Mouse (Mus musculus) limb, embryonic 10.5 days (tissue): ENCODE data around the gene Trim31. TPM values are rescaled to one million over a fixed set of nuclear protein-coding genes. Genes with fewer than 3 reads are reported as not detected.
A peak's percentile ranks its signal among the peaks of the same experiment; 100 is the strongest.

ENCODE experiments used
- DNase-seq: peaks from one replicate; pipeline ENCODE4 v3.0.0-alpha.2; 2017; ENCODE audit warnings: low spot score
- H3K27ac ChIP-seq: fragments of 300-500 bp; sonication (generic); 2 replicates; pipeline ENCODE4 v1.5.1; 2016; ENCODE audit warnings: mild to moderate bottlenecking
- H3K27me3 ChIP-seq: fragments of 300-500 bp; sonication (generic); 2 replicates; pipeline ENCODE4 v1.6.1; 2016; ENCODE audit warnings: low read depth, mild to moderate bottlenecking; ENCODE audit not compliant: poor library complexity, severe bottlenecking
- H3K36me3 ChIP-seq: fragments of 300-500 bp; sonication (generic); 2 replicates; pipeline ENCODE4 v1.6.1; 2016; ENCODE audit warnings: mild to moderate bottlenecking, moderate library complexity
- H3K4me1 ChIP-seq: fragments of 300-500 bp; sonication (generic); 2 replicates; pipeline ENCODE4 v1.6.1; 2016
- H3K4me3 ChIP-seq: fragments of 300-500 bp; sonication (generic); 2 replicates; pipeline ENCODE4 v1.5.1; 2016; ENCODE audit warnings: mild to moderate bottlenecking, moderate library complexity
- H3K9me3 ChIP-seq: fragments of 300-500 bp; sonication (generic); replicated peaks from 2 replicates; pipeline ENCODE4 v1.6.1; 2016; ENCODE audit warnings: mild to moderate bottlenecking
- WGBS: fragments of 180-500 bp; shearing (Covaris S2); methylation state at CpG from one replicate; pipeline ENCODE4 v1.1.7; 2016; 5-methylcytosine and 5-hydroxymethylcytosine counted together
- polyA plus RNA-seq: library from polyadenylated mRNA; unstranded; fragments of >200 nt; fragmentation: Nextera tagmentation; extraction: Ambion mirVana; gene quantifications from 2 replicates; pipeline ENCODE4 v1.2.1, GENCODE M21; 2016

Gene Trim31
- not detected in 2 replicates for polyA plus RNA-seq

DNA sequence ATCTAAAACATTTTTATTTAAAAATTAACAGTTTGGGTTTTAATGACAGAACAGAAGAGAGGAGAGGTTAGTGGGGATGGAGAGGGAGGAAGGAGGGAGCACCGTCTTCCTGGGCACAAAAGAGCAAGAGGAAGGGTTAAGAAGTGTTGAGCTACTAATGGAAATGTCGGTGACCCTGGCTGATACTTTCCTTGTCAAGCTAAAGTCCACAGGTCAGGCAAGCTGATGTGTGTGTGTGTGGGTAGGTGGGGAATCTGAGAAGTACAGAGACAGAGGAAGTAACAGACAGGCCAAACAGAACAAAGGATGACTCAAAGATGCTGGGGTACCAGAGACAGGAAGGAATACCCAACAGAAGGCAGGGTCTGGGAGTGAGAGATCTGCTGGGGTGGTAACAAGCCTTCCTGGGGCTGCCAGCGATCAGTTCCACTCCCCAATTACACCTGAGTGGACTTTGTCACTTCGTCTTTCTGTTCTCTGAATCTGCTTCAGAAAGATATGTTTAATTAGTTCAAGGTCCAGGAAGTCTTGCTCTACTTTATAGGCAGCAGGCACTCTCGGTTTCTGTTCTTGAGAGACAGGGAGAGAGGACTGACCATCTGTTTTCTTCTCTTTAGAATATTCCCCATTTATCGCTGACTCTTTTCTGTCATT is at the start of gene Trim31:
Gene Trim31, plus strand, starts transcription at position 567 of the 654 bp plus-strand sequence.
- no peak for DNase-seq
- H3K4me1 ChIP-seq = no peaks in the 10 kb centered on the region
- H3K27ac ChIP-seq = no peak within 1 kb of the TSS
- WGBS = 64% methylated on average over 6 of the region's 6 CpGs
- no peaks in the 10 kb centered on the region for H3K36me3 ChIP-seq
- no peaks in the 10 kb centered on the region for H3K9me3 ChIP-seq
- no peaks in the 10 kb centered on the region for H3K27me3 ChIP-seq
- H3K4me3 ChIP-seq = no peak within 1 kb of the TSS

DNA sequence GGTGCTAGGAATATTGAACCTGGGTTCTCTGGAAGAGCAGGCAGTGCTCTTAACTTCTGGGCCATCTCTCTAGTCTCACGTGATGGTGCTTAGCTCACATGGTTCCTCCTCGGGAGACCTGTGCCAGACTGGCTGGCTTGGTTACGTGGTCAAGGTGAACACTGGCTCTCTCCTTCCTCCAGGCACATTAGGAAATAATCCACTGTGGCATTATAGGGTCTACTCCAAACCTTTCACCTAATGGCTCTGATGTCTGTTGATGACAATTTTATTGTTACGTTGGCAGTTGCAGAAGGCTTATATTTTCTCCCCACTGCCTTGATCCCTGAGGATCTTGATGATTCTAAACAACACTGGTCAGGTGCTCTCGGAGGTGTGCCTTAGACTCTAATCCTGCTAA is 49.0 kb upstream of the Trim31 start:
- H3K9me3 ChIP-seq = no peaks in the 10 kb centered on the region
- peaks cover 5% of the 10 kb centered on the region; the same call in 1 of the 2 replicates for H3K4me1 ChIP-seq
- no peak overlapping the region for H3K4me3 ChIP-seq
- peaks cover 43% of the 10 kb centered on the region for H3K36me3 ChIP-seq
- no peaks in the 10 kb centered on the region for H3K27me3 ChIP-seq
- no peak overlapping the region for H3K27ac ChIP-seq
- DNase-seq = no peak
- WGBS = 84% methylated on average over 5 of the region's 5 CpGs

DNA sequence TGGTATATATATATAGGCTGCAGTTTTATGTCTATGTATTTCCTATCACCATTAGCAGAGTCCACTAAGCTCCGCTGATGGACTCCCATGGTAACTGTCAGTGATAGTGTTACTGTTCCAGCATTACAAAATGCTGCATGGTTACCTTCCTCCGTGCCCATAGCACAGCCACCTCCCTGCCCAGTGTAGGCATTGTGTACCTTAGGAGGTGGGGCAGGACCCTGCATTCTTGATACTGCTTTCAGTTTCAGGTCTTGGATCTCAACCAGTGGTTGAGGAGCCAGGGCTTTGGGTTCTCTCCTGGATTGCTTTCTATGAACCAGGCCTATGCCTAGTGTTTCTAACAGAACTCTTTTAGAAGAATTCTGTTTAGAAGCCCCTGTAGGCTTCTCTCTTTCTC is 47.9 kb upstream of the Trim31 start:
- no peaks in the 10 kb centered on the region for H3K4me1 ChIP-seq
- 96% methylated on average over 2 of the region's 2 CpGs for WGBS
- H3K36me3 ChIP-seq = peaks cover 54% of the 10 kb centered on the region

DNA sequence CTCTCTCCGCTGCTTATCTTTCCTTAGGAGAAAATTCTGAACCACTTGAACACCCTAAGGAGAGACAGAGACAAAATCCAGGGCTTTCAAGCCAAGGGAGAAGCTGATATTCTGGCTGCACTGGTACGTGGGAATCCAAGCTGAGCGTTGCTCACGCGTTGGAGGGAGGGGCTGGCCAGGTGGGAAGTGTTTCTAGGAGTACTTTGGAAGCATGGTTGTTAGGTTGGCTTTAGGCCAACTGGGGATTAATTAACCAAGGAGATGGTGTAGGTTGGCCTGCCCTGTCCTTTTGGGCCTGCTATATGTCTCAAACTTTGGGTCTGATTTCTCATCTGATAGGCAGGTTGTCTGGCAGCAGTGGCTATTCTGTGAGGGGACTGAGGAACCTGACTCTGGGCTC is 46.7 kb upstream of the Trim31 start:
- Histone ChIP-seq H3K27me3 (no peaks in the 10 kb centered on the region), H3K27ac (no peak overlapping the region), H3K4me3 (no peak overlapping the region), H3K9me3 (no peaks in the 10 kb centered on the region), H3K36me3 (peaks cover 62% of the 10 kb centered on the region), H3K4me1 (no peaks in the 10 kb centered on the region)
- DNase-seq = no peak
- WGBS = 85% methylated on average over 5 of the region's 5 CpGs

More for the DNA sequence above, 47.9 kb upstream of the Trim31 start:
- Histone ChIP-seq H3K27ac (no peak overlapping the region), H3K27me3 (no peaks in the 10 kb centered on the region), H3K9me3 (no peaks in the 10 kb centered on the region), H3K4me3 (no peak overlapping the region)
- no peak for DNase-seq

DNA sequence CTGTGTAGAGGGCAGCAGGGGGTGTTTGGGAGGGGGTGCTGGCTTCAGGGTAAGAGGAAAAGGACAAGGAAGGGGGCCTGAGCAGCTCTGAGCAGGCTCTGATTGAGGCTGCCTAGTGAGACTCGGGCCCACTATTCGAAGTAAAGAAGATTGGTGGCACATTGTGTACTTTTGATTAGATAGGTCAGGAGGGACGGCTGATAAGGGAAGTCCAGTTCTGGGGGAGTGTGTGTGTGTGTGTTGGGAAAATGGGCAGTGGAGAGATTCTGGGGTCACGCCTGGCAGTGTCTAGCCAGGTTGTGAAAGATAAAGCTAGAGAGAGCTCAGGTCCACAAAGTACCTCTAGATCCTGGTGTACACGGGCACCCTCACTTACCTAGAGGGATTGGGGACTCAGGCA is 46.3 kb upstream of the Trim31 start:
- Histone ChIP-seq H3K9me3 (no peaks in the 10 kb centered on the region), H3K4me3 (no peak overlapping the region), H3K27me3 (no peaks in the 10 kb centered on the region), H3K36me3 (peaks cover 62% of the 10 kb centered on the region), H3K27ac (no peak overlapping the region), H3K4me1 (no peaks in the 10 kb centered on the region)
- WGBS = 87% methylated on average over 5 of the region's 5 CpGs
- no peak for DNase-seq

DNA sequence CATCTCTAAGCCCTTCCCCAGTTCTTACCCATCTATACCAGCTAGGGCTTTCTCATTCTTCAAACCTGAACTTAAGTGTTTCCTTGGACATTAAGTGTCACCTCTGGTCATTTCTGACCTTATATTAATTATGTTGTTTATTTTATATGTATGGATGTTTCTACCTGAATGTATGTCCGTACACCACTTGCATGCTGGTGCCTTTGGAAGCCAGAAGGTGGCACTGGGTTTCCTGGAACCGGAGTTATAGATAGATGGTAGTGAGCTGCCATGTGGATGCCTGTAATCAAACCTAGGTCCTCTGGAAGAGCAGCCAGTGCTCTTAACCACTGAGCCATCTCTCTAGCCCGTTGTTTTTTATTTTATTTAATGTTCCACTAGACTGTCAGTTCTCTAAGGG is 42.4 kb upstream of the Trim31 start:
- DNase-seq = no peak
- Histone ChIP-seq H3K9me3 (no peaks in the 10 kb centered on the region), H3K27me3 (no peaks in the 10 kb centered on the region), H3K4me1 (no peaks in the 10 kb centered on the region), H3K4me3 (no peak overlapping the region), H3K36me3 (peaks cover 93% of the 10 kb centered on the region), H3K27ac (no peak overlapping the region)
- WGBS = 93% methylated on average over 3 of the region's 3 CpGs

DNA sequence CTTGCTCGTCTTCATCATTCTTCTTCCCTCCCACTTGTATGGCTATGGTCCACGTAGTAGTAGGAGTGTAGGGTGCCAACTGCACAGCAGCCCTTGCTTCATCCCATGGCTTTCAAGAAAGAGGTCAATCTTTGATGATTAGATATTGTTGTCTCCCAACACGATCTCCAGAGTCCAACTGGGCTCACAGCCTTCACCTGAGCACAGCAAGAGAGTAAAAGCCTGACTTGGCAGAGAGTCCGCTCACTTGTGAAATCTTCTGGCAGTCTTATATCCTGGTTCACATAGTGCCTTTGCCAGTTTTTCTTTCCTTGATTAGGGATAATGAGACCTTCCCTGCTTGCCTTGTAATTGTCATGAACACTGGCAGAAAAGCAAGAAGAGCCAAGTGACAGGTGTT is 41.7 kb upstream of the Trim31 start:
- H3K27me3 ChIP-seq = no peaks in the 10 kb centered on the region
- H3K36me3 ChIP-seq = peaks cover 86% of the 10 kb centered on the region
- H3K9me3 ChIP-seq = no peaks in the 10 kb centered on the region
- 94% methylated on average over 4 of the region's 4 CpGs for WGBS
- H3K27ac ChIP-seq = no peak overlapping the region
- DNase-seq = no peak
- H3K4me1 ChIP-seq = no peaks in the 10 kb centered on the region
- H3K4me3 ChIP-seq = no peak overlapping the region

DNA sequence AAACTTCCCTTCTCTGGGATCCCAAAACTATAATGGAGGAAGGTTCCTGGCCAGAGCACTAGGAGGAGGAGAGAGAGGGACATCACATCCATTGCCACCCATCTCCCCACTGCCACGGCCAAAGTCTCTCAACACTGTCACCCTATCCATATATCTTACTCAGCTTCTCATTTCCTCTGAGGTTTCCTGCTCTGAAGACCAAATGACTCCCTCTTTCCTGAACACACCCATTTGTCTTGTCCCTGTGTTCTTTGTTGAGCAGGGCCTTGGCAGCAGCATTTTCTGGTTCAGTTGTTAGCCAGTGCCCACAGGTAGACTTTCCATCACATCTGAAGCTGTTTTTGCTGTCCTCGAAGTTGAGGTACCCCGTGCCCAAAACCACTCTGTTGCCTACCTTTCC is 39.7 kb upstream of the Trim31 start:
- no peaks in the 10 kb centered on the region for H3K9me3 ChIP-seq
- no peak overlapping the region for H3K4me3 ChIP-seq
- H3K36me3 ChIP-seq = peaks cover 66% of the 10 kb centered on the region
- no peak for DNase-seq
- H3K27me3 ChIP-seq = no peaks in the 10 kb centered on the region
- no peaks in the 10 kb centered on the region for H3K4me1 ChIP-seq
- 89% methylated on average over 3 of the region's 3 CpGs for WGBS
- no peak overlapping the region for H3K27ac ChIP-seq

DNA sequence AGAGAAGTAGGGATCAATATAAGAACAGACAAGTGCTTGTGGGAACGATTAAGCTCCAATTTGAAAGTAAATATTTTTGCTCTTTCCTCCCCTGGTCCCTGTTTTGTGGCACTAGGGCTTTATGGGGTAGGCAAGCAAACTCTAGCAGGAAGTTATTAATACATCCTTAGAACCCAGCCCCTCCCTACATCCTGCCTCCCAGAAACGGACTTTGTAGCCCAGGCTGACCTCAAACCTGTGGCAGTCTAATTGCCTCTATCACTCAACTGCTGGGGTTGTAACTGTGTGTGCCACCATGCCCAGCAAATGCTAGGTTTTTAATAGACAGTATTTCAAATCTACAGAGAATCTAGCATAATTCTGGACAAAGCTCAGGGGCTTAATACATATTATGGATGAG is 36.2 kb upstream of the Trim31 start:
- WGBS = 56% methylated on average over 2 of the region's 2 CpGs
- Histone ChIP-seq H3K4me1 (peaks cover 1% of the 10 kb centered on the region), H3K27me3 (peaks cover 23% of the 10 kb centered on the region), H3K27ac (no peak overlapping the region), H3K36me3 (peaks cover 35% of the 10 kb centered on the region), H3K9me3 (no peaks in the 10 kb centered on the region), H3K4me3 (no peak overlapping the region)
- no peak for DNase-seq

DNA sequence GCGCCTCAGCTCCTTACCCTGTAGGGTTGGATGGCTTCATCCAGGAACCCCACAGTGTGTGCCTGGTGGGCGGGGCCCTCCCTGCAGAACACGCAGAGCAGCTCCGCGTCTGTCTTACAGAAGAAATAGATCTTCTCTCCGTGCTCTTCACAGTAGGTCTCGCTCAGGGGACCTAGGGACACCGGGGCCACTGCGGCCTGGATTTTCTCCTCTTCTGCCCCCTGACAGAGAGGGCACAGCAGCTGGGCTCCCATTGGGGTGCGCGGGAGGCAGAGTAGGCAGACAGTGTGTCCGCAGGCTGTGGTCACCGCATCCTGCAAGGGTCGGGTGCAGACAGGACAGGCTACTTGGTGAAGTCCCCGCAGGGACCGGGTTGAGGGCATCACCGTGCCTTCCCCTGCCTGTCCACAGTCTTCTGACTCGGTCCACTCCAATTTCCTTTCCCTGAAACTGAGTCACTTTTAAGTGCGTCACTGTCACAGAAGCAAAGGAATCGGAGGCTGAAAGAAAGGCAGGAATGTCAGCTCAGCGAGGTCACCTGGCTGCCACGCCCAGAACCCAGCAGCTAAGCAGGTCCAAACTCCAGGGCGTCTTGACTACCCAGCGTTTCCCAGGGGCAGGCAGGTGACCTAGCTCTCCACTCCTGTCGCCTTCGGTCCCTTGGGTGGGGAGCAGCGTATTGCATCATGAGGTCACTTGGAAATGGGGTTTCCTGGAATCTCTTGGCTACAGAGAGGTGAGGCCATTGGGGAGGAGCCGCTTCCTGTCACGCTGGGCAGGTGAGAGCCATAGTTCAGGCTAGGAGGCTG is 31.0 kb upstream of the Trim31 start, which contains the start of gene Trim15:
Gene Trim15, minus strand, starts transcription at position 492 of the 809 bp plus-strand sequence.
- H3K4me3 ChIP-seq = peak within 1 kb of the TSS; percentile 28
- H3K27me3 ChIP-seq = peaks cover 42% of the 10 kb centered on the region
- no peaks in the 10 kb centered on the region for H3K9me3 ChIP-seq
- no peaks in the 10 kb centered on the region for H3K36me3 ChIP-seq
- peaks cover 6% of the 10 kb centered on the region for H3K4me1 ChIP-seq
- WGBS = 15% methylated on average over 29 of the region's 29 CpGs
- no peak for DNase-seq
- H3K27ac ChIP-seq = no peak within 1 kb of the TSS

DNA sequence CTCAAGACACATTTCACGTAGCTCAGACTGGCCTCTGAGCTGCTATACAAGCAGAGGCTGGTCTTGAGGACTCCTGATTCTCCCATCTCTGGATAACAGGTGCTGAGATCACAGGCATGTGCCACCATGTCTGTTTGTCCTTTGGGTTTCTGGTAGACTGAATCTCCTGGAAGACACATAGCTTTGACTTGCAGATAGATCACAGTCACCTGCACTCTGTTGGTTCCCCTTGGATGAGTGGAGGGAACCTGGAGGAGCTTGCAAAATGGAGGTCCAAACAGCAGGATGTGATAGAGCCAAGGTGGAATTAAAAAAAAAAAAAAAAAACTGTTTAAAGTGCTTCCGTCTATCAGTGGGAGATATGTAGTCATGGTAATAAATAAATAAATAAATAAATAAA is 29.1 kb upstream of the Trim31 start:
- no peaks in the 10 kb centered on the region for H3K9me3 ChIP-seq
- 91% methylated on average over 2 of the region's 2 CpGs for WGBS
- no peak for DNase-seq

DNA sequence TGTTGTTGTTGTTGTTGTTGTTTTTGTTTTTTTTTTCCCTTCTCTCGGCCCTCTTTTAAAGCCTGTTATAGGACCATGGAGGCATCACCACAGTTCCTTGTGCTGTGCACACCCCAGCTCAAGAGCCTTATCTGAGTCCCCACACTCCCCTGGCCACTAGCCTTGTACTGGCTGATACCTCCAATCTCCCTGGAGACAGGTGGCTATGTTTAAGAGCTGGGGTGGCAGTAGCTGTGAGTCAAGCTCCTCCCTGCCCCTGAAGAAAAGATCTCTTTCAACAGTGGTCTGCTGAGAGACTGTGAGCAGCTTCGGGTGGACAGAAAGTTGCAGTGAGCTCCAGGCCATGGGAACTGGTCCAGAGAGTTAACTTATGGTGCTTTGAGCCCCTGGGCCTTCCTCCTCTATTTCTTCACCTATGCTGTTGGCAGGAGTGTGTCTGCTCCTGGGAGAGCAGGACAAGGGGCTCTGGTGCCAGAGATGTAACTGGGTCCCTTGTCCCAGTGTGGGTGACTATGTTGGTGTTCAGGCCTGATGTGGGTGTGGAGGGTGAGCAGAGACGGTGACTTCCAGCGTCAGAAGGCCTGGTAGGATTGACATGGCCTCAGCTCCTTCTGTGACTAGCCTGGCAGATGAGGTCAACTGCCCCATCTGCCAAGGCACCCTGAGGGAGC is 28.5 kb upstream of the Trim31 start, which contains the start of gene Trim10:
Gene Trim10, plus strand, starts transcription at position 291 of the 671 bp plus-strand sequence.
- 83% methylated on average over 4 of the region's 4 CpGs for WGBS
- Histone ChIP-seq H3K9me3 (no peaks in the 10 kb centered on the region), H3K27me3 (peaks cover 43% of the 10 kb centered on the region), H3K27ac (no peak within 1 kb of the TSS), H3K4me3 (no peak within 1 kb of the TSS; the same call in 1 of the 2 replicates), H3K4me1 (peaks cover 6% of the 10 kb centered on the region), H3K36me3 (no peaks in the 10 kb centered on the region)
- no peak for DNase-seq

More for the DNA sequence above, 29.1 kb upstream of the Trim31 start:
- H3K36me3 ChIP-seq = no peaks in the 10 kb centered on the region
- peaks cover 44% of the 10 kb centered on the region for H3K27me3 ChIP-seq
- H3K4me3 ChIP-seq = no peak overlapping the region
- H3K27ac ChIP-seq = no peak overlapping the region
- peaks cover 6% of the 10 kb centered on the region for H3K4me1 ChIP-seq
